Mouse (Mus musculus): Measurements from ENCODE around the gene Ska2. TPM values are rescaled to one million over a fixed set of nuclear protein-coding genes. Genes with fewer than 3 reads are reported as not detected.
A peak's percentile ranks its signal among the peaks of the same experiment; 100 is the strongest.

Gene Ska2
- total and polyA plus RNA-seq, 3 experiments: 1.1 to 63.7 (median 56.5) TPM

- Histone ChIP-seq H3K27me3 (ENCODE audit: insufficient read depth, low read length) (no peaks in the 10 kb centered on the region), H3K36me3 (replicated peaks) (peaks cover 66% of the 10 kb centered on the region), H3K4me1 (ENCODE audit: insufficient read depth, low read depth, low read length) (peaks cover 9% of the 10 kb centered on the region; the same call in 1 of the 2 replicates), H3K9me3 (replicated peaks) (no peaks in the 10 kb centered on the region), H3K4me3 (ENCODE audit: low read depth, low read length) (no peak overlapping the region)
- ATAC-seq (ENCODE audit: extremely low read depth, insufficient number of reproducible peaks, low FRiP score, poor library complexity, severe bottlenecking) (no peak), DNase-seq (ENCODE audit: low spot score) (no peak)
- TF ChIP-seq GATA1 (IDR thresholded peaks at IDR 0.05; ENCODE audit: borderline replicate concordance, low read length): no peak
- no peak for TF ChIP-seq CTCF (IDR thresholded peaks at IDR 0.05; ENCODE audit: low read depth, low read length)
- no peak for TF ChIP-seq GATA2 (IDR thresholded peaks at IDR 0.05; ENCODE audit: borderline replicate concordance, low read depth, low read length)
- no peak for TF ChIP-seq TAL1 (conservative IDR thresholded peaks at IDR 0.05; ENCODE audit: low read depth, low read length)
- no peak for TF ChIP-seq POLR2AphosphoS5 (IDR thresholded peaks at IDR 0.05; ENCODE audit: insufficient replicate concordance, low read depth, low read length)
These were observed 12.8 kb downstream of the Ska2 start for GRCm38 (mm10) chr11:87121864-87122263.

DNA sequence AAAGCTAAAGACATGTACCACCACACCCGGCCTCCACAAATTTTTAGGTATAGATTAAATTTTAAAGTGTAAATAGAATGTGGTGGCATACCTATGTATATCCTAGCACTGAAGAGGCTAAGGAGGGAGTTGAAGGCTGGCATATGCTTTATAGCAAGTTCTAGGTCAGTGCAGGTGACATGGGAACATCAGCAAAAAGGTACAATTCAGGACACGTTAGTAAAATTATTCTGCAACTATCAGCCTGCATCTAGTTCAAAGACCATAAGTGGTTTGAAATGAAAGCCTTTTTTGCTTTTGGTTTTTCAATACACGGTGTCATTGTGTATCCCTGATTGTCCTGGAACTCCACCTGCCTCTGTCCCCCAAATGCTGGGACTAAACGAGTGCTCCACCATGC is 16.5 kb downstream of the Ska2 start:
- DNase-seq (ENCODE audit: low spot score) (no peak), ATAC-seq (ENCODE audit: extremely low read depth, insufficient number of reproducible peaks, low FRiP score, poor library complexity, severe bottlenecking) (no peak)
- H3K36me3 ChIP-seq (replicated peaks): peaks cover 55% of the 10 kb centered on the region
- H3K4me3 ChIP-seq (ENCODE audit: low read depth, low read length): no peak overlapping the region
- H3K4me1 ChIP-seq (ENCODE audit: insufficient read depth, low read depth, low read length): peaks cover 25% of the 10 kb centered on the region
- TF ChIP-seq CTCF (IDR thresholded peaks at IDR 0.05; ENCODE audit: low read depth, low read length) (no peak), TAL1 (conservative IDR thresholded peaks at IDR 0.05; ENCODE audit: low read depth, low read length) (no peak), POLR2AphosphoS5 (IDR thresholded peaks at IDR 0.05; ENCODE audit: insufficient replicate concordance, low read depth, low read length) (no peak), GATA1 (IDR thresholded peaks at IDR 0.05; ENCODE audit: borderline replicate concordance, low read length) (no peak), GATA2 (IDR thresholded peaks at IDR 0.05; ENCODE audit: borderline replicate concordance, low read depth, low read length) (no peak)
- H3K9me3 ChIP-seq (replicated peaks): no peaks in the 10 kb centered on the region
- H3K27me3 ChIP-seq (ENCODE audit: insufficient read depth, low read length): no peaks in the 10 kb centered on the region

DNA sequence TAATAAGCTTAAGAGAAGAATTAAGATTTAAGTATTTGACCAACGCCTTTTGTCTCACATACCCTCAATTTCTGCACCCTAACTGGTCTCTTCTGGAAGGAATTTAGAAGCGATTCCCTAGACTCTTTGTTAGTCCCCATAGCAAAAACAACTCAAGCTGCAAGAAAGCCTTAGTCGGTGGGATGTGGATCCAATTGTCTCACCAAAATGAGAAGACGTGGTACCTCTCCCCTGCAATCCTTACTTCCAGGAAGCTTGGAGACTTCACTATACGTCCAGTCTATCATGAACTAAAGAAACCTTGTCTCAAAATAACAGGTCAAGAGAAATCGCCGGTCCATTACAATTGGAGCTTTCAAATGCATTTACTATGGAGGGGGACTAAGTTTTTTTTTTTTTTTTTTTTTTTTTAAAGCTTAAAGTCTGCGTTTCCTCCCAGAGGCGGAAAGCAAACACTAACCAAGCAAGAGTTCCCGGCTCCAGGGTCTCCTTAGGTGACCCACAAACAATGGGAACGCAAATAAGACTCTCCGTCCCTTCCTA is 17.3 kb downstream of the Ska2 start:
- Histone ChIP-seq H3K4me3 (ENCODE audit: low read depth, low read length) (peak overlapping the region; percentile 97), H3K27me3 (ENCODE audit: insufficient read depth, low read length) (no peaks in the 10 kb centered on the region), H3K36me3 (replicated peaks) (peaks cover 53% of the 10 kb centered on the region), H3K9me3 (replicated peaks) (no peaks in the 10 kb centered on the region), H3K4me1 (ENCODE audit: insufficient read depth, low read depth, low read length) (peaks cover 25% of the 10 kb centered on the region)
- no peak for DNase-seq (ENCODE audit: low spot score)
- TF ChIP-seq TAL1 (conservative IDR thresholded peaks at IDR 0.05; ENCODE audit: low read depth, low read length): no peak
- no peak for TF ChIP-seq GATA1 (IDR thresholded peaks at IDR 0.05; ENCODE audit: borderline replicate concordance, low read length)
- no peak for TF ChIP-seq CTCF (IDR thresholded peaks at IDR 0.05; ENCODE audit: low read depth, low read length)
- TF ChIP-seq POLR2AphosphoS5 (IDR thresholded peaks at IDR 0.05; ENCODE audit: insufficient replicate concordance, low read depth, low read length): no peak
- TF ChIP-seq GATA2 (IDR thresholded peaks at IDR 0.05; ENCODE audit: borderline replicate concordance, low read depth, low read length): no peak
- no peak for ATAC-seq (ENCODE audit: extremely low read depth, insufficient number of reproducible peaks, low FRiP score, poor library complexity, severe bottlenecking)

GRCm38 (mm10) chr11:87126824-87127816 is 18.1 kb downstream of the Ska2 start, which contains the start of gene Trim37:
TSS of gene Trim37 (plus strand) at chr11:87127077.
- H3K36me3 ChIP-seq (replicated peaks): peaks cover 48% of the 10 kb centered on the region
- TF ChIP-seq GATA1 (IDR thresholded peaks at IDR 0.05; ENCODE audit: borderline replicate concordance, low read length): no peak
- no peak for TF ChIP-seq POLR2AphosphoS5 (IDR thresholded peaks at IDR 0.05; ENCODE audit: insufficient replicate concordance, low read depth, low read length)
- TF ChIP-seq CTCF (IDR thresholded peaks at IDR 0.05; ENCODE audit: low read depth, low read length): no peak
- TF ChIP-seq TAL1 (conservative IDR thresholded peaks at IDR 0.05; ENCODE audit: low read depth, low read length): no peak
- TF ChIP-seq GATA2 (IDR thresholded peaks at IDR 0.05; ENCODE audit: borderline replicate concordance, low read depth, low read length): no peak

DNA sequence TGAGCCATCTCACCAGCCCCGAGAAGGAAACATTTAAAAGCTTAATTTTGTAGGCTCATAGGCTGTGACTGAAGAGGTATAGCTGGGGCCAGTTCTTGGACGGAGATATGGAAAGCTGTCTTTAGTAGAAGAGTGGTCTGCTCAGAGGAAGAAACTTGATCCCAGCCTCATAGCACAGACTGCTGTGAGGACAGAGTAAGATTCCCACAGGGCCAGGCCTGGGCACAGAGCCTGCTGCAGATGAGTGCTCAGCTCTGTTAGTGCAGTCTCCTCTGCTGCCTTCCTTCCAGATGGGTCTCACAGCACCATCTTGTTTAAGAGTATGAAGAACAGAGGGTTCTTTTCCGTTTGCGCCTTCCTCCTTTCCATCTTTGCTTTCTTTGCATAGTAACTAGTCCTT is 27.2 kb downstream of the Ska2 start:
- Histone ChIP-seq H3K4me3 (ENCODE audit: low read depth, low read length) (no peak overlapping the region), H3K4me1 (ENCODE audit: insufficient read depth, low read depth, low read length) (no peaks in the 10 kb centered on the region), H3K27me3 (ENCODE audit: insufficient read depth, low read length) (no peaks in the 10 kb centered on the region), H3K9me3 (replicated peaks) (no peaks in the 10 kb centered on the region), H3K36me3 (replicated peaks) (peaks cover 56% of the 10 kb centered on the region)
- TF ChIP-seq CTCF (IDR thresholded peaks at IDR 0.05; ENCODE audit: low read depth, low read length) (no peak), POLR2AphosphoS5 (IDR thresholded peaks at IDR 0.05; ENCODE audit: insufficient replicate concordance, low read depth, low read length) (no peak), GATA2 (IDR thresholded peaks at IDR 0.05; ENCODE audit: borderline replicate concordance, low read depth, low read length) (no peak), TAL1 (conservative IDR thresholded peaks at IDR 0.05; ENCODE audit: low read depth, low read length) (no peak), GATA1 (IDR thresholded peaks at IDR 0.05; ENCODE audit: borderline replicate concordance, low read length) (no peak)
- ATAC-seq (ENCODE audit: extremely low read depth, insufficient number of reproducible peaks, low FRiP score, poor library complexity, severe bottlenecking) (no peak), DNase-seq (ENCODE audit: low spot score) (no peak)

More at GRCm38 (mm10) chr11:87126824-87127816, 18.1 kb downstream of the Ska2 start, which contains the start of gene Trim37:
- Histone ChIP-seq H3K4me1 (ENCODE audit: insufficient read depth, low read depth, low read length) (peaks cover 25% of the 10 kb centered on the region), H3K4me3 (ENCODE audit: low read depth, low read length) (peak within 1 kb of the TSS; percentile 97), H3K9me3 (replicated peaks) (no peaks in the 10 kb centered on the region), H3K27me3 (ENCODE audit: insufficient read depth, low read length) (no peaks in the 10 kb centered on the region)
- ATAC-seq (ENCODE audit: extremely low read depth, insufficient number of reproducible peaks, low FRiP score, poor library complexity, severe bottlenecking) (peak; percentile 72), DNase-seq (ENCODE audit: low spot score) (peak; percentile 74)

DNA sequence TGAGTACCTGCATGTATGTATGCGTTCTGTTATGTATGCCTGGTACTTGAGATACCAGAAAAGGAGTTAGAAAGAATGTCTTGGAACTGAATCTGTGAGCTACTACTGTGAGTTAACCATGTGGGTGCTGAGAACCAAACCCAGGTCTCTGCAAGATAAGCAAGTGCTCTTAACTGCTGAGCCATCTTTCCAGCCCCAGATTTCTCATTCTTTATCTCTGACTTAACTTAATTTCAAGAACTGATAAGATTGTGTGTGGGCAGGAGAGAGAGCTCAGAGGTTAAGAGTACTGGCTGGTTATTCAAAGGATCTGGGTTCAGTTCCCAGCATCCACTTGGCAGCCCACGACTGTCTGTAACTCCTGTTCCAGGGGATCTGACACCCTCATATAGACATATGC is 49.0 kb downstream of the Ska2 start:
- H3K36me3 ChIP-seq (replicated peaks): peaks cover 66% of the 10 kb centered on the region
- no peak for DNase-seq (ENCODE audit: low spot score)

More for the DNA sequence above, 49.0 kb downstream of the Ska2 start:
- no peak for ATAC-seq (ENCODE audit: extremely low read depth, insufficient number of reproducible peaks, low FRiP score, poor library complexity, severe bottlenecking)
- H3K4me1 ChIP-seq (ENCODE audit: insufficient read depth, low read depth, low read length): no peaks in the 10 kb centered on the region
- no peak overlapping the region for H3K4me3 ChIP-seq (ENCODE audit: low read depth, low read length)
- no peaks in the 10 kb centered on the region for H3K27me3 ChIP-seq (ENCODE audit: insufficient read depth, low read length)
- H3K9me3 ChIP-seq (replicated peaks): no peaks in the 10 kb centered on the region
- no peak for TF ChIP-seq TAL1 (conservative IDR thresholded peaks at IDR 0.05; ENCODE audit: low read depth, low read length)
- no peak for TF ChIP-seq GATA1 (IDR thresholded peaks at IDR 0.05; ENCODE audit: borderline replicate concordance, low read length)
- TF ChIP-seq POLR2AphosphoS5 (IDR thresholded peaks at IDR 0.05; ENCODE audit: insufficient replicate concordance, low read depth, low read length): no peak
- no peak for TF ChIP-seq CTCF (IDR thresholded peaks at IDR 0.05; ENCODE audit: low read depth, low read length)
- no peak for TF ChIP-seq GATA2 (IDR thresholded peaks at IDR 0.05; ENCODE audit: borderline replicate concordance, low read depth, low read length)
